13 mouse cellular contexts compared by ENCODE assay signal in genomic region chr6:94203642-94204145, GRCm38 (mm10).
A peak's percentile ranks its signal among the peaks of the same experiment; 100 is the strongest.
DNase-seq lines count a peak whose midpoint lies in the region; ATAC-seq and TF ChIP-seq lines count a peak whose summit lies in the region.
"Had no signal": no experiment of that assay in that cellular context is flagged by ENCODE, and none has a peak within 500 bp of the region (broad histone marks: within the 10 kb centered on the region; RNA-seq: fewer than 3 reads in every experiment).

No protein-coding gene starts in this region.

- H3K4me2 ChIP-seq in heart, postnatal 0 days (ENCODE audit: low read depth, low read length), result no peak overlapping the region
- no peak overlapping the region for H3K4me2 ChIP-seq in embryonic facial prominence, embryonic 13.5 days
- H3K4me2 ChIP-seq in intestine, postnatal 0 days (replicated peaks; ENCODE audit: low read depth), result peak overlapping the region; percentile 55

- intact Hi-C loops in heart, postnatal 25 days (cut with DNase I), result no loop called here

- H3K9ac ChIP-seq in heart, postnatal 0 days (replicated peaks; ENCODE audit: low read depth, low read length), result no peak overlapping the region
- no peak overlapping the region for H3K9ac ChIP-seq in embryonic facial prominence, embryonic 13.5 days
- no peak overlapping the region for H3K9ac ChIP-seq in intestine, postnatal 0 days (ENCODE audit: low read depth, low read length)

- WGBS in heart, postnatal 0 days, result 9% methylated on average over 5 of the region's 5 CpGs
- WGBS in embryonic facial prominence, embryonic 13.5 days, result 48% methylated on average over 5 of the region's 5 CpGs
- WGBS in intestine, postnatal 0 days, result 26% methylated on average over 5 of the region's 5 CpGs
- WGBS in midbrain, embryonic 10.5 days, result 72% methylated on average over 5 of the region's 5 CpGs

- peak overlapping the region; percentile 55 for H3K27ac ChIP-seq in heart, postnatal 0 days (ENCODE audit: low read depth)
- peak overlapping the region; percentile 63 for H3K27ac ChIP-seq in embryonic facial prominence, embryonic 13.5 days
- H3K27ac ChIP-seq in intestine, postnatal 0 days (ENCODE audit: low read depth, low read length), result peak overlapping the region; percentile 74
- no peak overlapping the region for H3K27ac ChIP-seq in midbrain, embryonic 10.5 days (replicated peaks)
- H3K27ac ChIP-seq: gastrocnemius, adult 2 months; hindbrain, postnatal 0 days had no signal

- no peaks in the 10 kb centered on the region for H3K9me3 ChIP-seq in heart, postnatal 0 days (replicated peaks; ENCODE audit: control insufficient read depth, low read length)
- H3K9me3 ChIP-seq in embryonic facial prominence, embryonic 13.5 days, result no peaks in the 10 kb centered on the region
- no peaks in the 10 kb centered on the region for H3K9me3 ChIP-seq in intestine, postnatal 0 days (ENCODE audit: control insufficient read depth)
- no peaks in the 10 kb centered on the region for H3K9me3 ChIP-seq in midbrain, embryonic 10.5 days (replicated peaks)

- ATAC-seq in heart, postnatal 0 days (ENCODE audit: insufficient read depth, low read depth), result peak; percentile 30; the same call in 1 of the 2 replicates
- no peak for ATAC-seq in embryonic facial prominence, embryonic 13.5 days (ENCODE audit: insufficient number of reproducible peaks, insufficient read depth, low FRiP score, low TSS enrichment, low read depth)
- peak; percentile 86 for ATAC-seq in intestine, postnatal 0 days
- ATAC-seq: hindbrain, postnatal 0 days; Patski had no signal

- no peak for TF ChIP-seq CTCF in heart, postnatal 0 days (IDR thresholded peaks at IDR 0.05; ENCODE audit: low read depth)
- TF ChIP-seq CTCF in intestine, postnatal 0 days (IDR thresholded peaks at IDR 0.05; ENCODE audit: low read depth), result no peak

- H3K36me3 ChIP-seq in heart, postnatal 0 days (replicated peaks; ENCODE audit: control insufficient read depth, insufficient read depth, low read length), result no peaks in the 10 kb centered on the region
- H3K36me3 ChIP-seq in embryonic facial prominence, embryonic 13.5 days, result no peaks in the 10 kb centered on the region
- H3K36me3 ChIP-seq in intestine, postnatal 0 days (ENCODE audit: control insufficient read depth, insufficient read depth), result no peaks in the 10 kb centered on the region
- no peaks in the 10 kb centered on the region for H3K36me3 ChIP-seq in midbrain, embryonic 10.5 days

- no peak overlapping the region for H3K4me3 ChIP-seq in heart, postnatal 0 days (ENCODE audit: low read depth, low read length)
- no peak overlapping the region for H3K4me3 ChIP-seq in embryonic facial prominence, embryonic 13.5 days
- H3K4me3 ChIP-seq in intestine, postnatal 0 days (ENCODE audit: low read depth, low read length), result 0 out of 2 replicates have a peak overlapping the region, but pooled peaks have one; percentile 11
- H3K4me3 ChIP-seq in midbrain, embryonic 10.5 days, result no peak overlapping the region
- H3K4me3 ChIP-seq: gastrocnemius, adult 2 months had no signal

- TF ChIP-seq EP300 in heart, postnatal 0 days (IDR thresholded peaks at IDR 0.05; ENCODE audit: low read depth), result no peak

- no peaks in the 10 kb centered on the region for H3K27me3 ChIP-seq in heart, postnatal 0 days (ENCODE audit: control insufficient read depth, insufficient read depth, low read length)
- H3K27me3 ChIP-seq in embryonic facial prominence, embryonic 13.5 days, result no peaks in the 10 kb centered on the region
- no peaks in the 10 kb centered on the region for H3K27me3 ChIP-seq in intestine, postnatal 0 days (replicated peaks; ENCODE audit: control insufficient read depth, insufficient read depth, low read length)
- H3K27me3 ChIP-seq in midbrain, embryonic 10.5 days (ENCODE audit: low read depth, poor library complexity, severe bottlenecking), result no peaks in the 10 kb centered on the region
- H3K27me3 ChIP-seq: Patski had no signal

- peaks cover 56% of the 10 kb centered on the region for H3K4me1 ChIP-seq in heart, postnatal 0 days (ENCODE audit: control insufficient read depth, insufficient read depth)
- peaks cover 53% of the 10 kb centered on the region for H3K4me1 ChIP-seq in embryonic facial prominence, embryonic 13.5 days
- H3K4me1 ChIP-seq in intestine, postnatal 0 days (replicated peaks; ENCODE audit: control insufficient read depth, insufficient read depth, low read length), result peaks cover 14% of the 10 kb centered on the region; the same call in 1 of the 2 replicates
- H3K4me1 ChIP-seq in midbrain, embryonic 10.5 days, result peaks cover 29% of the 10 kb centered on the region

- DNase-seq in heart, postnatal 0 days (ENCODE audit: low spot score), result peak; percentile 37
- DNase-seq in heart, postnatal 25 days (ENCODE audit: low spot score), result no peak
- DNase-seq in lung, postnatal 14 days, result peak; percentile 20
- DNase-seq in cerebellum, adult 11-12 months, result no peak
- no peak for DNase-seq in right cerebral cortex, postnatal 36 days (ENCODE audit: low spot score in 2 of 2)
- DNase-seq in midbrain, embryonic 10.5 days (ENCODE audit: low spot score), result no peak
- DNase-seq: adrenal gland, adult 2 months; gastrocnemius, adult 2 months; layer of hippocampus, postnatal 36 days had no signal

Comparison
In these comparisons a context has a peak if more than half of its experiments do, and no peak if none do; other contexts are left out.
1. DNase-seq: peak in heart, postnatal 0 days (single experiment) and lung, postnatal 14 days (single experiment); none in heart, postnatal 25 days (single experiment), cerebellum, adult 11-12 months (single experiment), right cerebral cortex, postnatal 36 days (0 of 2) and midbrain, embryonic 10.5 days (single experiment).